Mouse (Mus musculus) megakaryocyte, embryonic 14.5 days (primary cell): ENCODE measurements around the gene Kif26b. TPM values are rescaled to one million over a fixed set of nuclear protein-coding genes. Genes with fewer than 3 reads are reported as not detected.
A peak's percentile ranks its signal among the peaks of the same experiment; 100 is the strongest.

ENCODE experiments used
- H3K27me3 ChIP-seq: replicated peaks from 2 replicates; pipeline ENCODE3; 2012; ENCODE audit warnings: inconsistent platforms
- H3K36me3 ChIP-seq: replicated peaks from 2 replicates; pipeline ENCODE3; 2012; ENCODE audit warnings: low read length, inconsistent platforms, mixed read lengths
- H3K4me1 ChIP-seq: 2 replicates; pipeline ENCODE4 v1.6.1; 2012; ENCODE audit warnings: inconsistent platforms
- H3K4me3 ChIP-seq: replicated peaks from 2 replicates; pipeline ENCODE3; 2012; ENCODE audit warnings: moderate library complexity, mild to moderate bottlenecking, inconsistent platforms
- H3K9me3 ChIP-seq: 2 replicates; pipeline ENCODE4 v1.6.1; 2012; ENCODE audit warnings: inconsistent platforms
- FLI1 ChIP-seq: IDR thresholded peaks from 2 replicates; pipeline ENCODE4 v1.6.1; 2012; ENCODE audit warnings: low read length, inconsistent platforms, mixed read lengths
- GATA1 ChIP-seq: IDR thresholded peaks from 3 replicates; pipeline ENCODE4 v1.6.1; 2012; ENCODE audit warnings: mixed read lengths, low read length, inconsistent platforms, borderline replicate concordance
- polyA plus RNA-seq: library from polyadenylated mRNA; stranded (reverse); fragments of >175 nt; gene quantifications from 2 replicates; pipeline ENCODE4 v1.2.3, GENCODE M21; 2012; ENCODE audit warnings: low replicate concordance; ENCODE audit not compliant: insufficient read depth

Kif26b gene
- polyA plus RNA-seq = not detected in 2 replicates

DNA sequence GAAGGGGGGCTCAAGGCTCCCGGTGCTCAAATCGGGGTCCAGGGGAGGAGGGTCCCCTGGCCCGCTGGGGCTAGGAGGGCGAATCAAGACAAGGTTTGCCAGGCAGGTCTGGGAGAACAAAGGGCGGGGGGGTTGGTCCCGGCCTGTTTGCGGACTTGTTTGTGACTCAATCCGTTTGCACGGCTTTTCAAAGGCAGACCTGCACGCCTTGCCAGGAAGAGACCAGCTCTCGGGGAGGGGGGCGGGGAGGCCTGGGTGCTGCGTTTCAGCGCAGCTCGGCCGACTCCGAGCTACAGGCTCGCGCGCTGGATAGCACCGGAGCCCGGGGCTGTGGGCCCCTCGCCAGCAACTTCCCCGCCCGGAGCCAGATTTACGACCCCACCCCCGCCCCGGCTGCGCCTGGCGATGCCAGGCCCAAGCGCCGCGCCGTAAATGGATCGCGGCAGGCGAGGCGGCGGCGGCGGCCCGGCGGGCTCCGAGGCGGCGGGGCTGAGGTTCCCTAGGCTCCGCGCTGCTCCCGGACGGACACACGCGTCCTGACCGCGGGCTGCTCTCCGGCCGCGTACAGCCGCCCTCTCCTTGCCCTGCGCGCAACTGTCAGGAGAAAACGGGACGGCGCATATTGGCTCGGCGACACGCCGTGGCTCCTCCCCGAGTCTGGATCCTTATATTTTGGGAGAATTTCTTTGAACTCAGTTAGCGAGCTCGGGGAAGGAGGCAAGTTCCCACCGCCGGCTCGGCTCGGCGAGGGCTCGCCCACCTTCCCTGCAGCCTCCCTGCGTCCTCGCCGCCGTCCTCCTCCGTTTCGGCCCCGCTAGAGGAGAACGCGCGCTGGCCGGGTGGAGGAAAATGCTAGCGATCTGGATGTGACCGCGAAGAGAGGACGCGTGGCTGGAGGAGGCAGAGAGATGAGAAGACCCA, at the start of gene Kif26b:
TSS of gene Kif26b (plus strand) at position 695 of the 921 bp plus-strand sequence.
- peak within 1 kb of the TSS; percentile 88 for H3K4me3 ChIP-seq
- H3K36me3 ChIP-seq = no peaks in the 10 kb centered on the region
- peaks cover 68% of the 10 kb centered on the region for H3K27me3 ChIP-seq
- TF ChIP-seq FLI1 (no peak), GATA1 (no peak)
- peaks cover 38% of the 10 kb centered on the region for H3K4me1 ChIP-seq
- H3K9me3 ChIP-seq = peaks cover 3% of the 10 kb centered on the region; the same call in 1 of the 2 replicates

DNA sequence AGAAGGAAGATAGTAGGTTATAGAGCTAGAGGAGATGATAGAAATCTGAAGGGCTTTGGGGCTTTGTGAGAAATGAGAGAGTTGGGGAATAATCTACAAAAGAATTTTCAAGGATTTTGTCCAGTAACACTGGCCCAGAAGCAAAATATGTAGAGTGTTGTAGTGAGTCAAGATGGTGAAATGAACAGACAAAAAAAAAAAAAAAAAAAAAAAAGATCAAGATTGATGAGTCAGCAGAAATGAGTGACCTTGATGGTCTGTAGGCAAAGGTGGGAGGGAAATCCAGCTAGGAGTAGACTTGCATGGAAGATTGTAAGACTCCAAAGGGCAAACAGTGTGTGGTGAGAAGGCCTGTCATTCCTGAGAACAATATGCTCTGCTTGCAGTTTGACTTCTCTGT, 45.1 kb upstream of the Kif26b start:
- no peaks in the 10 kb centered on the region for H3K9me3 ChIP-seq
- no peak for TF ChIP-seq FLI1
- no peak for TF ChIP-seq GATA1
- H3K27me3 ChIP-seq = peaks cover 2% of the 10 kb centered on the region
- H3K4me3 ChIP-seq = no peak overlapping the region
- H3K4me1 ChIP-seq = no peaks in the 10 kb centered on the region
- no peaks in the 10 kb centered on the region for H3K36me3 ChIP-seq

DNA sequence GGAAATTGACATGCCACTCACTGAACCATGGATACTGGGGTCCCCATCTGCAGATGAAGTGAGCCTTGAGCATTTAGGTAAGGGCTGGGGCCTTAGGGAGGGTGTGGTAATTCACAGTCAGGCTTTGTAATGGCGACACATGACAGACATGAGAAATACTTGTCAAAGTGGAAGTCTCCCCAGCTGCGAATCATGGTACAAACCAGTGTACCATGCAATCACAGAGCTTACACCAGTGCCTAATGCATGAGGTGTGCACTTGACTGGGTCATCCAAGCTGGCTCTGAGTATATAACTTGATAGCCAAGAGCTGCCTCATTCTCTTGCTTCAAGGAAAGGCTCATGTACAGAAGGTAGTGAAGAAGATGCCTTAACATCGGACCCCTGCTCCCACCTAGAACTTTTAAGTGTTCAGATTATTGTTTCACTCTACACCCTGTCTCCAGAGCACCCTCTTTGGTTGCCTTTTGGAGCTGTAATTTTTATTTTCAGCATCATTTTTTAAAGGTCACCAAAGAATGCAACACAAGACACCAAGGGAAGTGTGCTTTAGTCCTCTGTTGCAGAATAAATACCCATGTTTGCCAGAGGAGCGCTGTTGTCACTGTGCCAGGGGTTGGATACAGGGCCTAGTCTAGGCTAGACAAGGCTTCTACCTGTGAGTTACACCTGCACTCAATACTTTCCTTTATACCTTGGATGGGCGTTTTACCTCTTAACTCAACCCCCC, 43.6 kb upstream of the Kif26b start:
- H3K36me3 ChIP-seq = no peaks in the 10 kb centered on the region
- peaks cover 6% of the 10 kb centered on the region for H3K4me1 ChIP-seq
- H3K4me3 ChIP-seq = no peak overlapping the region
- no peaks in the 10 kb centered on the region for H3K9me3 ChIP-seq
- TF ChIP-seq GATA1 = no peak
- no peak for TF ChIP-seq FLI1
- peaks cover 2% of the 10 kb centered on the region for H3K27me3 ChIP-seq

DNA sequence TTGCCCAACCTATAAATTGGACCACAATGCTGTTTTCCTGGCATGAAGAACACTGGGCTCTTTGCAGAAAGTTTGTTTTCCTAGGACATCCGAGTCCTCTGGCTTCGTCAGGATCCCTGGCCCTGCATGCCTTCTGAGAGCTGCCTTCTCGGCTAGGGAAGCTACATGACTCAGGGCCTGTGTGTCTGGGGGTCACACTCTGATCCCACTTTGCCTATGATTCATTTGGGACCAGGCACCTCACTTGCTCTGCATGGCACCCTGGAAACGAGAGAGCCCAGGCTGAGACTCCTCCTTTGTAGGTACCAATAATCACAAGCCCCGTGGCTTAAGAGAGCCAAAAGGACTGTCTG, 43.1 kb upstream of the Kif26b start:
- TF ChIP-seq FLI1 (no peak), GATA1 (no peak)
- H3K27me3 ChIP-seq = peaks cover 2% of the 10 kb centered on the region
- H3K9me3 ChIP-seq = no peaks in the 10 kb centered on the region
- H3K4me3 ChIP-seq = no peak overlapping the region
- H3K4me1 ChIP-seq = peaks cover 10% of the 10 kb centered on the region
- no peaks in the 10 kb centered on the region for H3K36me3 ChIP-seq

DNA sequence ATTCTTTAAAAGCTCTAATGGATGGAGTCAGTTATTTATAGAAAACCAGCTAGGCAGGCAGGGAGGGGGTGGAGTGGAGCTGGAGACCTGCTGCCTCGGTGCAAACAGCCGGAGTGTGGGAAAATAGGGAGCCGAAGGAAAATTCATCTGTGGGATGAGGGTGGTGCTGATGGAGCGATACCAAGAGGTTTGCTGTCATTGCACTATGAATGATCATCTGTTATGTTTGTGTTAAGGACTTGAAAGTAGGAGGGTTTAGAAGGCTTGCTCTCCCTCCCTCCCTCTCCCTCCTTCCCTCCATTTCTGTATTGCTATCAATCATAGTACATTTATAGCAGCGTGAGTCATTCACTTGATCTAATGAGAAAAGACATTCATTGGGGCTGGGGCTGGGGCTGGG, 42.1 kb upstream of the Kif26b start:
- Histone ChIP-seq H3K27me3 (peaks cover 2% of the 10 kb centered on the region), H3K9me3 (no peaks in the 10 kb centered on the region), H3K36me3 (no peaks in the 10 kb centered on the region), H3K4me1 (peaks cover 15% of the 10 kb centered on the region), H3K4me3 (no peak overlapping the region)
- TF ChIP-seq GATA1 = no peak
- TF ChIP-seq FLI1 = no peak

DNA sequence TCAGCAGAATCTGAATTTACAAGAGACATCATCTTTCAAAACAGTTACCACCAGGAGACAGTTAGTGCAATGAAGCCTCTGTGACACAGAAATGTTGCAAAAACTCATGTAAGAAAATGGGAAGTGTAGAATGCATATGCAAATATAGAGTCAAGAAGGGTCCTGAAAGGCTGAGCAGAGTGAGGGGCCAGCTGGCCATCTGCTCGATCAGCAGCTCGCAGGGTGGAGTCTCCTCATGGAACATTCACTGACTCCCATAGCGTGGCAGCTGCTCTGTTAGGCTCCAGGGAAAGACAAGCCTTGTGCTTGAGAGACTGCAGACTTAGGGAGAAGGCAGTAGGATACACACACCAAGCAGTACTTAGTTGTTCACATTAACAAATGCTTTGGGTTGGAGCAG, 39.8 kb upstream of the Kif26b start:
- TF ChIP-seq GATA1 (no peak), FLI1 (no peak)

DNA sequence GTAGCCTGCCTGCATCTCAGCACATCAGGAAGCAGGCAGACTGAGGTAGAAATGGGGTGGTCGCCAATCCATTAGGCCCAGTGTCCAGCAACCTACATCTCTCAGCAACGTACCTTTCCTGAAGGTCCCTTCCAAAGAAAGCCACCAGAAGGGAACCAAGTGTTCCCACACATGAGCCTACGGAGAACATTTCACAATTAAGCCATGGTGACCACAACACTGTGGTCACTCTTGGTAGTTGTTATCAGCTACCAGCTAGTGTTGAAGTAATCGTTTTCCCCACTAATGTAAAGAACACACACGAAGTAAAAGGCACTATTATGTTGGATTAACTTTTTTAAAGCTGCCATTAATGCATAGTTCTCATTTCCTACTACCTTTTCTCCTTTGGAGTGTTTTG, 37.2 kb upstream of the Kif26b start:
- TF ChIP-seq GATA1 (no peak), FLI1 (no peak)

More for the DNA sequence above, 39.8 kb upstream of the Kif26b start:
- 0 out of 2 replicates have a peak, but pooled peaks cover 6% of the 10 kb centered on the region for H3K9me3 ChIP-seq
- H3K4me3 ChIP-seq = no peak overlapping the region
- H3K36me3 ChIP-seq = no peaks in the 10 kb centered on the region
- H3K27me3 ChIP-seq = peaks cover 2% of the 10 kb centered on the region
- peaks cover 21% of the 10 kb centered on the region for H3K4me1 ChIP-seq

DNA sequence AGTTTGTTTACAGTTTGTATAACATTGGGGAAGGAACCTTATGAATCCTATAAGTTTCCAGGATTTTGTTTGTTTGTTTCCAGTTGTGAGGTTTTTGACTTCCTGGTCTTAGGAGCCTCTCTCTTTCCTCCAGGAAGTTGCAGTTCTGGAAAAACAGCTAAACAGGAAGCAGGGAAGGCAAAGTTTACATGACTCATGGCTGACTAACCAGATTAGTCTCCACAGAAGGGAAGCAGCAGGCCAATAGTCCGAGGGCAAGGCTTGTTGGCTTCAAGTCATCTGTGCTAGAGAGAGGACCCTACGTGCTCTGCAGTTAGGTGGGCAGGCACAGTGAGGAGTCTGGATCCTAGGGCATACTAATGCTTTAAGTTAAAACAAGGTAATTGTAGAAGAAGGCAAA, 36.4 kb upstream of the Kif26b start:
- Histone ChIP-seq H3K9me3 (0 out of 2 replicates have a peak, but pooled peaks cover 6% of the 10 kb centered on the region), H3K36me3 (no peaks in the 10 kb centered on the region), H3K4me3 (peak overlapping the region; percentile 6), H3K4me1 (peaks cover 21% of the 10 kb centered on the region), H3K27me3 (peaks cover 2% of the 10 kb centered on the region)
- TF ChIP-seq FLI1 (no peak), GATA1 (no peak)

More for the DNA sequence above, 37.2 kb upstream of the Kif26b start:
- Histone ChIP-seq H3K4me3 (peak overlapping the region; percentile 67), H3K36me3 (no peaks in the 10 kb centered on the region), H3K9me3 (0 out of 2 replicates have a peak, but pooled peaks cover 6% of the 10 kb centered on the region), H3K27me3 (peaks cover 2% of the 10 kb centered on the region), H3K4me1 (peaks cover 21% of the 10 kb centered on the region)

DNA sequence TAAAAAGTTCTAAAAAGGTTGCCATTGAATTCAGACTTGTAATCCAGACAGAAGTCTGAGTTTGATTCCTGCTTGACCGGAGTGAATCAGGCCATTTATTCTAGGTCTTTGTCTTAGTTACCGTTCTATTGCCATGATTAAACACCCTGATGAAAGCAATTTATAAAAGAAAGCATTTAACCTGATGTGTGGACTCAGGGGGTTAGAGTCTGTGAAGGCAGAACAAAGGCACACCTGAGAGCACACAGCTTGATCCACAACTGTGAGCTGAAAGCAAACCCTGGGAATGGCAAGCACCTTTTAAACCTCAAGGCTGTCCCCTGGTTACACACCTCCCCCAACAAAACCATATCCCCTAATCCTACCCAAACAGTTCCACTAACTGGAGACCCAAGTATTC, 32.7 kb upstream of the Kif26b start:
- Histone ChIP-seq H3K4me1 (peaks cover 11% of the 10 kb centered on the region), H3K27me3 (no peaks in the 10 kb centered on the region)
- no peak for TF ChIP-seq GATA1
- no peak for TF ChIP-seq FLI1

DNA sequence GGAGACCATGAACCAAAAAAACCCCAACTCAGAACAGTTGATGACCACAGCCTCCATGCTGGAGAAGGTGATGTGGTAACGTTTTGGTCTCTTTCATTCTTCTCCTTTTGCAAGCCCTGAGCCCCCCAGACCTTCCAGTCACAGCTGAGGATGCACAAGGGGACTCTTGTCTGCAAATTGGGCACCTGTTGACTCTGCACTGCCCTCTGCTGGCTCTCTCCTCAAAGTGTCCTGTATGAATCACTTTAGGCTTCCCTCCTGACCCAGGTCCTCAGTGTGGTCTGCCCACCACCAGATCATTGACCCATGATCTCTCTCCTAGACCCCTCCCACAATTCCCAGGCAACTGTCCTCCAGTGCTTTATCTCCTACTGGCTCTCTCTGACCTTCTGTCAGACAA, 32.1 kb upstream of the Kif26b start:
- Histone ChIP-seq H3K4me3 (no peak overlapping the region), H3K36me3 (no peaks in the 10 kb centered on the region), H3K9me3 (0 out of 2 replicates have a peak, but pooled peaks cover 6% of the 10 kb centered on the region), H3K27me3 (no peaks in the 10 kb centered on the region), H3K4me1 (peaks cover 6% of the 10 kb centered on the region)
- TF ChIP-seq FLI1 = no peak
- no peak for TF ChIP-seq GATA1

More for the DNA sequence above, 32.7 kb upstream of the Kif26b start:
- no peaks in the 10 kb centered on the region for H3K36me3 ChIP-seq
- 0 out of 2 replicates have a peak, but pooled peaks cover 6% of the 10 kb centered on the region for H3K9me3 ChIP-seq
- H3K4me3 ChIP-seq = no peak overlapping the region
